Mouse (Mus musculus) kidney, adult 2 months (tissue): ENCODE results near the gene Cenpe.

Source experiments
- CTCF ChIP-seq: fragments of 200-500 bp; conservative IDR thresholded peaks from 2 replicates; pipeline ENCODE4 v1.5.1; 2011; ENCODE audit warnings: low read depth, mild to moderate bottlenecking, control low read depth, low read length, moderate library complexity, mixed read lengths; ENCODE audit not compliant: insufficient read depth, insufficient read length
- POLR2A ChIP-seq: fragments of 200-500 bp; IDR thresholded peaks from one replicate; pipeline ENCODE4 v1.6.1; 2011; ENCODE audit warnings: low read depth, low read length, control low read depth

- peak; percentile 61 for TF ChIP-seq CTCF
- no peak for TF ChIP-seq POLR2A
These were observed 78.0 kb downstream of the Cenpe start for GRCm38 (mm10) chr3:135290249-135290894.
